Mouse (Mus musculus): Measurements from ENCODE around the gene Tnfaip1. TPM values are rescaled to one million over a fixed set of nuclear protein-coding genes. Genes with fewer than 3 reads are reported as not detected.

The Tnfaip1 gene
- polyA plus RNA-seq, 1 experiment from 2014 or later, result 85.1 TPM

DNA sequence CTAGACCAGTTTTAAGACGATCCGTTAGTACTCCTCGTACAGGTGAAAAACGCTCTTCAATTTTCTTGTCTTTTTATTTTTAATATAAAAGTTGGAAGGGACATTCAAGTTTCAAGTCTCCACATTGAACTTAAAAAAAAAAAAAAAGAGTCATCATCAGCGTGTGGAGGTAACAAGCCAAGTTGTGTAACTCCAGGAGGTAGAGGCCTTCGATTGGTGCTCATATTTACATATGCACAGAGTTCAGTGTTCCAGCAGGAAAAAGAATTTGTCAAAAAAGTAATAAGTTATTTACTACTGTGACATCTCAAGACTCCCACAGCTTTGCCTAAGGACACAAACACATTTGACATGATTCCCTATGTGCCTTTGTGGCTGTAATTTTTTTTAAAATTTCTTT lies 31.5 kb upstream of the Tnfaip1 start:
- H3K4me3 ChIP-seq (ENCODE audit: low read length), result no peak overlapping the region
- 73% methylated on average over 6 of the region's 6 CpGs for whole genome bisulfite sequencing
- no peaks in the 10 kb centered on the region for H3K27me3 ChIP-seq (ENCODE audit: control insufficient read depth, insufficient read depth, low read depth, low read length)
- ATAC-seq (ENCODE audit: low read depth), result no peak
- H3K9me3 ChIP-seq (ENCODE audit: control insufficient read depth, low read length), result no peaks in the 10 kb centered on the region
- H3K27ac ChIP-seq (ENCODE audit: low read length), result no peak overlapping the region
- H3K4me2 ChIP-seq (ENCODE audit: low read depth, low read length), result no peak overlapping the region
- peaks cover 2% of the 10 kb centered on the region for H3K36me3 ChIP-seq (ENCODE audit: control insufficient read depth, insufficient read depth, low read length)
- H3K4me1 ChIP-seq (replicated peaks; ENCODE audit: control insufficient read depth, insufficient read depth, low read length), result peaks cover 3% of the 10 kb centered on the region; the same call in 1 of the 2 replicates
- no peak overlapping the region for H3K9ac ChIP-seq (ENCODE audit: low read length)

DNA sequence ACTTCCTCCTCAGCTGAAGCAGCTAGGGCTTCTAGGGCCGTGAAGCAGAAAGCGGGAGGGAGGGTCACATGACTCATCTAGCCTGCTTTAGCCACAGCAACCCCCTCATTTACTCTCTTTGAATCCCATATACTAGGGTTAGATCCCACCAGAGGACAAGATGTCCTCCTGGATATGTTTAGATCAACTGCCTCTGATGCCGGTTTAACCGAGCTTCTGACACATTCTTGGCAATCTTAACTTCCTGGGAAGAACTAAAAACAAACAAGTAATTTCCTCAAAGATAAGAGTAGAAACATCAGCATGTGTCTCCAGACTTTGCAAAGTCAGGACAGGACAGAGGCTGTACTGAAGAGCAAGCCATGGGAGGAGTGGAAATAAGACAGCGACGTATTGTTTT lies 30.6 kb upstream of the Tnfaip1 start:
- H3K9ac ChIP-seq (ENCODE audit: low read length), result no peak overlapping the region
- peaks cover 2% of the 10 kb centered on the region for H3K36me3 ChIP-seq (ENCODE audit: control insufficient read depth, insufficient read depth, low read length)
- no peak overlapping the region for H3K4me3 ChIP-seq (ENCODE audit: low read length)
- 31% methylated on average over 6 of the region's 6 CpGs for WGBS
- no peak overlapping the region for H3K4me2 ChIP-seq (ENCODE audit: low read depth, low read length)
- H3K27me3 ChIP-seq (ENCODE audit: control insufficient read depth, insufficient read depth, low read depth, low read length), result no peaks in the 10 kb centered on the region
- no peaks in the 10 kb centered on the region for H3K9me3 ChIP-seq (ENCODE audit: control insufficient read depth, low read length)
- H3K27ac ChIP-seq (ENCODE audit: low read length), result peak overlapping the region; percentile 85
- peak; percentile 97 for ATAC-seq (ENCODE audit: low read depth)
- H3K4me1 ChIP-seq (replicated peaks; ENCODE audit: control insufficient read depth, insufficient read depth, low read length), result peaks cover 3% of the 10 kb centered on the region; the same call in 1 of the 2 replicates

DNA sequence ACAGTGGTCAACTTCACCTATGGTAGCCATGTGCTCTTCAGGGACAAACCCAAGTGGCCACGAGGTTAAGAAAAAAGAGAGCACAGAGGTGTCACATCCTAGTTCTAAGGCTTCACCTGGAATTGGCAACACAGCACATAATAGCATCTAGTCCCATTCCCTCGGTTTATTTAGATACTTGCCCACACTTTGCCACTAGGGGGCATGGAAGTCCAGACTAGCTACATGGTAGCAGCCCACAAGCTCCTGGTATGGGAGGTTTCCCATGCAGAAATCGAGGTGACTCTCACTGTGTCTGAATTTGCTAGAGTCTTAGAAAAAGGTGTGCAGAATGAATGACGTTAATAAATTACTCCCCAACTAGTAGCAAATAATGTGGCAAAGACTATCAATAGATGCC lies 24.3 kb upstream of the Tnfaip1 start:
- H3K4me3 ChIP-seq (ENCODE audit: low read length), result no peak overlapping the region
- no peak overlapping the region for H3K9ac ChIP-seq (ENCODE audit: low read length)
- H3K27me3 ChIP-seq (ENCODE audit: control insufficient read depth, insufficient read depth, low read depth, low read length), result no peaks in the 10 kb centered on the region
- no peaks in the 10 kb centered on the region for H3K4me1 ChIP-seq (replicated peaks; ENCODE audit: control insufficient read depth, insufficient read depth, low read length)
- H3K27ac ChIP-seq (ENCODE audit: low read length), result no peak overlapping the region
- H3K4me2 ChIP-seq (ENCODE audit: low read depth, low read length), result no peak overlapping the region
- ATAC-seq (ENCODE audit: low read depth), result peak; percentile 76
- H3K9me3 ChIP-seq (ENCODE audit: control insufficient read depth, low read length), result no peaks in the 10 kb centered on the region
- 14% methylated on average over 4 of the region's 4 CpGs for WGBS
- no peaks in the 10 kb centered on the region for H3K36me3 ChIP-seq (ENCODE audit: control insufficient read depth, insufficient read depth, low read length)

DNA sequence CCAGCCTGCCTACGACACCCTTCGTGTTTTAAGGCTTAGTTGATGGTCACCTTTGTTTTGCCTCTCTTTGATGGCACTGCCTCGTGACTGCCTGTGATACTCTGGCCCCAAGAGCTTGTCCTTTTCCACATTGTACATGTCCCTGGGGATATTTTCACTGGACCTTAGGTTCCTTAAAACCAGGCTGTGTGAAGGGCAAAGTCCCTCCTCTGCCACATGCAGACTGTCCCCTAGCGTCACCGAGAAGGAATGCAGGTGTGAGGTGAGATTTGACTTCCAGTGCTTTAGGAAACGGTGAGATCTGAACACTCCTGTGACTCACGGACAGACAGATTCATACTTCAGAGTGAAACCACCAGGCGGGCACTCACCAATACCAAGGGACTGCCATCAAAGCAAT lies 21.1 kb upstream of the Tnfaip1 start:
- WGBS, result 51% methylated on average over 8 of the region's 8 CpGs
- H3K27me3 ChIP-seq (ENCODE audit: control insufficient read depth, insufficient read depth, low read depth, low read length), result no peaks in the 10 kb centered on the region
- no peak overlapping the region for H3K27ac ChIP-seq (ENCODE audit: low read length)
- no peak overlapping the region for H3K4me3 ChIP-seq (ENCODE audit: low read length)
- H3K4me2 ChIP-seq (ENCODE audit: low read depth, low read length), result no peak overlapping the region
- no peak for ATAC-seq (ENCODE audit: low read depth)
- no peaks in the 10 kb centered on the region for H3K36me3 ChIP-seq (ENCODE audit: control insufficient read depth, insufficient read depth, low read length)
- H3K9me3 ChIP-seq (ENCODE audit: control insufficient read depth, low read length), result no peaks in the 10 kb centered on the region
- H3K4me1 ChIP-seq (replicated peaks; ENCODE audit: control insufficient read depth, insufficient read depth, low read length), result no peaks in the 10 kb centered on the region
- H3K9ac ChIP-seq (ENCODE audit: low read length), result no peak overlapping the region

DNA sequence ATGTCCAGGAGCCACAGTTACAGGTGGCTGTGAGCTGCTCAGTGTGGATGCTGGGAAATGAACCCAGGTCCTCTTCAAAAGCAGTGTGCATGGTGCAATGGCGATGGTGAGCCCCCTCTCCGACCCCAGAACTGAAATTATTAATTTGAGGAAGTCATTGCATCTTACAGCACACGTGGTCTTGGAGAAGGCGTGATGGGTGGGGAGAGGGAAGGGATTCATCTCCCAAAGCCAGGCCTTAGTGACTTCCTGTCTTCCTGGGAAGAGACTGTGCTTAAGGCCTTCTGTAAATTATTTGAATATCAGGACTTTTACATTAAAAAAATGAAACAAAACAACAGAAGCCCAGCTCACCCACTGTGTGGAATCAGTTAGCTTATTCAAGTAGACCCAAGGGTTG lies 19.9 kb upstream of the Tnfaip1 start:
- no peak for ATAC-seq (ENCODE audit: low read depth)
- no peak overlapping the region for H3K4me3 ChIP-seq (ENCODE audit: low read length)
- no peaks in the 10 kb centered on the region for H3K36me3 ChIP-seq (ENCODE audit: control insufficient read depth, insufficient read depth, low read length)
- H3K4me2 ChIP-seq (ENCODE audit: low read depth, low read length), result no peak overlapping the region
- no peaks in the 10 kb centered on the region for H3K27me3 ChIP-seq (ENCODE audit: control insufficient read depth, insufficient read depth, low read depth, low read length)
- 59% methylated on average over 4 of the region's 4 CpGs for WGBS
- H3K27ac ChIP-seq (ENCODE audit: low read length), result no peak overlapping the region
- H3K9me3 ChIP-seq (ENCODE audit: control insufficient read depth, low read length), result no peaks in the 10 kb centered on the region
- H3K4me1 ChIP-seq (replicated peaks; ENCODE audit: control insufficient read depth, insufficient read depth, low read length), result 0 out of 2 replicates have a peak, but pooled peaks cover 1% of the 10 kb centered on the region
- H3K9ac ChIP-seq (ENCODE audit: low read length), result no peak overlapping the region

DNA sequence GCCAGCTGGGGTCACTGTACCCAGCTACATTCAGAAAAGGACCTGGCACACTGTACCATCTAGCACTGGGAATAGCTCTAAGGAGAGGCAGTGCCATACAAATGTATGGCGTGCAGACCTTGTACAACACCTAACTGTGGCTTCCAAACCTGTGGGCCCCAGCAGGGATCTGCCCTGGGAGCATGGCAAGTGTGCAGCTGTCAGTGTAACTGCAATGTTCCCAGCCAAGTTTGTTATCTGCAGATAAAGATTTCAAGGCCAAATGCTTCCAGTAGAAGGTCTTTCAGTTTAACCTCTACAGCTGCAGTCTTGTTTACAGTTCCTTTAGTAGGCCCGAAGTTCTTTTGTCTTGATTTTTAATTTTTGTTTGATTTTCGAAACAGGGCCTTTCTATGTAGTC lies 19.5 kb upstream of the Tnfaip1 start:
- H3K4me2 ChIP-seq (ENCODE audit: low read depth, low read length), result no peak overlapping the region
- H3K9me3 ChIP-seq (ENCODE audit: control insufficient read depth, low read length), result no peaks in the 10 kb centered on the region
- H3K27ac ChIP-seq (ENCODE audit: low read length), result no peak overlapping the region
- 58% methylated on average over 3 of the region's 3 CpGs for WGBS
- H3K27me3 ChIP-seq (ENCODE audit: control insufficient read depth, insufficient read depth, low read depth, low read length), result no peaks in the 10 kb centered on the region
- no peaks in the 10 kb centered on the region for H3K36me3 ChIP-seq (ENCODE audit: control insufficient read depth, insufficient read depth, low read length)
- H3K9ac ChIP-seq (ENCODE audit: low read length), result no peak overlapping the region
- H3K4me3 ChIP-seq (ENCODE audit: low read length), result no peak overlapping the region
- ATAC-seq (ENCODE audit: low read depth), result no peak
- 0 out of 2 replicates have a peak, but pooled peaks cover 3% of the 10 kb centered on the region for H3K4me1 ChIP-seq (replicated peaks; ENCODE audit: control insufficient read depth, insufficient read depth, low read length)

DNA sequence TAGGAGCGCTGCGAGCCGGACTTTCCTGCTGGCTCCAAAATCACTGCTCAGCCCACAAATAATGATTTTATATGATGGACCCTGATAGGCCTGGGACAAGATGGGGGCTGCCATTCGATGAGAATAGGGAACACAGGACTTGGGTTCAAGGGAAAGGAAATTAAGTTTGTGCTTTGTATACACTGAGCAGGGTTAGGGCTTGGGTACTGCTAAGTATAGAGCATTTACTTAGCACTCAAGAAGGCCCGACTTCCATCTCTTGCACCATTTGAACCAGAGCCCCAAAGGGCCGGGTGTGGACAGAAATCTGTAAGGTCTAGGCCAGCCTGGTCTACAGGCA lies 14.9 kb upstream of the Tnfaip1 start:
- ATAC-seq (ENCODE audit: low read depth), result peak; percentile 22
- 32% methylated on average over 6 of the region's 6 CpGs for WGBS
- H3K36me3 ChIP-seq (ENCODE audit: control insufficient read depth, insufficient read depth, low read length), result no peaks in the 10 kb centered on the region
- peak overlapping the region; percentile 69 for H3K27ac ChIP-seq (ENCODE audit: low read length)
- no peaks in the 10 kb centered on the region for H3K9me3 ChIP-seq (ENCODE audit: control insufficient read depth, low read length)
- peak overlapping the region; percentile 79 for H3K4me3 ChIP-seq (ENCODE audit: low read length)
- H3K4me2 ChIP-seq (ENCODE audit: low read depth, low read length), result peak overlapping the region; percentile 93
- peak overlapping the region; percentile 72 for H3K9ac ChIP-seq (ENCODE audit: low read length)
- peaks cover 25% of the 10 kb centered on the region for H3K4me1 ChIP-seq (replicated peaks; ENCODE audit: control insufficient read depth, insufficient read depth, low read length)
- H3K27me3 ChIP-seq (ENCODE audit: control insufficient read depth, insufficient read depth, low read depth, low read length), result no peaks in the 10 kb centered on the region

DNA sequence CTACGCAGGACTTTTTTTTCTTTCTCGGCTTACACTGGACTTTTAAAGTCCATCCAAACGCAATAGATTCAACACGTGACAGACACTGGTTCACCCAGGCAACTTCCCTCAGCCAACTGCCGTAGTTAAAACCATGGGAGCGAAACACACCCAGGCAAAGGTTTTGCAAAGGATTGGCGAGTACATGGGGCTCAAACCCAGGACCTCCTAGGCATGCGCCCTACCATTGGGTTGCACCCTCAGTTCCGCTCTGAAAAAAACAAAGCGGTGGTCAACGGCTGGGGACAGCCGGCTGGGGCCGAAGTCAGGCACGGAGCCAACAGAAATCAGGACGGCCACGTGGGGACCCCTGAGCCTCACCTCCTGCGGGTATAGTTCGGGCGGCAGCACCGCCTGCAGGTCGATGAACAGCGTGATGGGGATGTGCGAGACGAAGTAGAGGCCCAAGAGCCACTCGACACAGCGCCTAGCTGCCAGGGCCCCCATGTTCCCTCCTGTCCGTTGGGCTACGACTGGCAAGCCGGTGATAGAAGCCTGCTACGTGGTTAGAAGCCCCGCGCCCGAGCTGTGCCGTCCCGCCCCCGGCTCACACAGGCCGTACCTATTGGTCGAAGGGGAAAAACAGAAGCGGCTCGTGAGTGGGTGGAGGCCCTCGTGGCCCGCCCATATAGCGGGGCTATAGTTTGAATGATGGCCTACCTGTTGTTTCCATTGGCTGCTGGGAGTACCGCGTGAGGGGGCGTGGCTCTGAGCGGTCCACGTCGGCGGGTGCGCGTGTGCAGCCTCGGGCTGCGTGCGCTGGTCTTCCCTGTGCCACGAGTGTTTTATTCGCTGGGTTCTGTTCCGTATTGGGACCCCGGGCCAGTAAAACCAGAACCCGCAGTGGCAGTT lies 14.3 kb upstream of the Tnfaip1 start, which contains the start of gene Tmem97:
TSS of gene Tmem97 (minus strand) at position 610 of the 891 bp plus-strand sequence.
- H3K27ac ChIP-seq (ENCODE audit: low read length), result peak within 1 kb of the TSS; percentile 81
- H3K27me3 ChIP-seq (ENCODE audit: control insufficient read depth, insufficient read depth, low read depth, low read length), result no peaks in the 10 kb centered on the region
- peaks cover 25% of the 10 kb centered on the region for H3K4me1 ChIP-seq (replicated peaks; ENCODE audit: control insufficient read depth, insufficient read depth, low read length)
- peak; percentile 100 for ATAC-seq (ENCODE audit: low read depth)
- H3K9me3 ChIP-seq (ENCODE audit: control insufficient read depth, low read length), result no peaks in the 10 kb centered on the region
- peak within 1 kb of the TSS; percentile 80 for H3K9ac ChIP-seq (ENCODE audit: low read length)
- peak within 1 kb of the TSS; percentile 79 for H3K4me3 ChIP-seq (ENCODE audit: low read length)
- under 1% methylated on average over 59 of the region's 60 CpGs for WGBS
- peak within 1 kb of the TSS; percentile 93 for H3K4me2 ChIP-seq (ENCODE audit: low read depth, low read length)
- H3K36me3 ChIP-seq (ENCODE audit: control insufficient read depth, insufficient read depth, low read length), result peaks cover 2% of the 10 kb centered on the region; the same call in 1 of the 2 replicates

DNA sequence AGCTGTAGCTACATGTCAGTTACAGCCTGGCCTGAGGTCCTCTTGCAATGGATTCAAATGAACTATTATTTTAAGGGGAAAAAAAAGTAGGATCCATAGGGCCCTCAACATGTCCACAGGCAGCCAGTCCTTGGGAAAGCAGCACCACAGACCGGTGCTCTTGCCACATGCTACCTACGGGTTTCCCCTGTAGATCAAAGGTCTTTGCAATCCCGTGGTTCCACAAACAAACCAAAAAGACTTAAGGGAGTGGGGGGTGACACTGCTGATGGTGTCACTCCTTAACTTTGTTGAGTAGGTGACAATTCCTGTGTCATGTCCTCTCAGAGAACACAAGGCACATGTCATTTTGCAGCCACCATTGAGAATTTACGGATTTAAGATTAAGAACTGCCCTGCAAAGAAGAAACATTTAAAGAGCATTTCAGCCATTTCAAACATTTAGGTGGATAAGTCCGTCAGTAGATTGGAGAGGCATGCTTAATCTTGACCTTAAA lies 13.4 kb upstream of the Tnfaip1 start:
- Histone ChIP-seq H3K4me2 (ENCODE audit: low read depth, low read length) (peak overlapping the region; percentile 93), H3K27ac (ENCODE audit: low read length) (peak overlapping the region; percentile 81; the same call in 1 of the 2 replicates), H3K4me3 (ENCODE audit: low read length) (peak overlapping the region; percentile 79), H3K36me3 (ENCODE audit: control insufficient read depth, insufficient read depth, low read length) (peaks cover 4% of the 10 kb centered on the region; the same call in 1 of the 2 replicates), H3K27me3 (ENCODE audit: control insufficient read depth, insufficient read depth, low read depth, low read length) (no peaks in the 10 kb centered on the region), H3K4me1 (replicated peaks; ENCODE audit: control insufficient read depth, insufficient read depth, low read length) (peaks cover 25% of the 10 kb centered on the region), H3K9me3 (ENCODE audit: control insufficient read depth, low read length) (no peaks in the 10 kb centered on the region), H3K9ac (ENCODE audit: low read length) (peak overlapping the region; percentile 80)
- 2% methylated on average over 5 of the region's 5 CpGs for WGBS
- ATAC-seq (ENCODE audit: low read depth), result no peak
